Mouse (Mus musculus): ENCODE results near the gene Dcun1d1. TPM values are rescaled to one million over a fixed set of nuclear protein-coding genes. Genes with fewer than 3 reads are reported as not detected.

Dcun1d1 gene
- polyA plus RNA-seq, 1 experiment from 2014 or later, result 82.0 TPM

DNA sequence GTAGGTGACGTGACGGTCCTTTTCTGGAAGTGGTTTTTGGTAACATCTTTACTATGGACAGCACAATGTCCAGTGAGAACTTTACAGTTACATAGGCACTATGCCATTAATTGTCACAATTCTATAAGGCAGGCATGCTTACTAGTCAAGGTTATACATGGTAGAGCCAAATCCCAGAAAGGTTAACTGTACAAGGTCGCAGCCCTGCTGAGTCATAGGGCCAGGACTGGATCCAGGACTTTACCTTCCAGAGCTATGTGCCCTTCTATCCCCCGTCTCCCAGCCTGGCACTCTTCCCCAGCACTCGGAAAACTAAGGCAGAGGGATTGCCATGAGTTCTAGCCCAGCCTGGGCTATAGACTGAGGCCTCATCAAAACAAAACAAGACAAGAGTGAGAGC lies 26.7 kb upstream of the Dcun1d1 start:
- no peak for ATAC-seq (ENCODE audit: low read depth)
- H3K9ac ChIP-seq (ENCODE audit: low read depth, low read length), result no peak overlapping the region
- no peak overlapping the region for H3K4me3 ChIP-seq (ENCODE audit: low read depth, low read length)
- no peak overlapping the region for H3K27ac ChIP-seq (ENCODE audit: low read length)
- no peak overlapping the region for H3K4me2 ChIP-seq (ENCODE audit: low read depth, low read length)
- H3K27me3 ChIP-seq (ENCODE audit: control insufficient read depth, insufficient read depth, low read depth, low read length), result no peaks in the 10 kb centered on the region
- H3K4me1 ChIP-seq (ENCODE audit: control insufficient read depth, low read depth, low read length), result no peaks in the 10 kb centered on the region
- 78% methylated on average over 5 of the region's 5 CpGs for WGBS (ENCODE audit: insufficient replicate concordance)
- H3K36me3 ChIP-seq (ENCODE audit: control insufficient read depth, insufficient read depth), result no peaks in the 10 kb centered on the region
- no peaks in the 10 kb centered on the region for H3K9me3 ChIP-seq (replicated peaks; ENCODE audit: control insufficient read depth, low read length)

DNA sequence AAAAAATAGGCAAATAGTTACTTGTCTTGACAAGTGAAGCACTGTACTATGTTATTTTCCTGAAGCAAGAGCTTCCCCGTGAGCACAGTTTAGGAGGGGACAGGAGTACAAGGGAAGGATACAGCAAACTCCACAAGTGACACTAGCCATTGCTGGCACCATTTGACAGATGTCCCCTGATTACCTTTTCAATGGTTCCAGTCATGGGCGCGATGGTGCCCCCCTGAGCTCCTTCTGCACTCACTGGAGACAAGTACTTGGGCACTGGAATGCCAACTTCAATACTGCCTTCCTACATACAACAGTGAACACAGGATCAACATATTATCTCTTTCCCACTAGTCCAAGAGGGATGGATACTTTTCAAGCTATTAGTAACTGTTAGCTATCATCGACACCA lies 26.2 kb upstream of the Dcun1d1 start:
- no peaks in the 10 kb centered on the region for H3K36me3 ChIP-seq (ENCODE audit: control insufficient read depth, insufficient read depth)
- H3K4me2 ChIP-seq (ENCODE audit: low read depth, low read length), result no peak overlapping the region
- H3K4me1 ChIP-seq (ENCODE audit: control insufficient read depth, low read depth, low read length), result no peaks in the 10 kb centered on the region
- no peaks in the 10 kb centered on the region for H3K27me3 ChIP-seq (ENCODE audit: control insufficient read depth, insufficient read depth, low read depth, low read length)
- no peak overlapping the region for H3K9ac ChIP-seq (ENCODE audit: low read depth, low read length)
- ATAC-seq (ENCODE audit: low read depth), result no peak
- H3K4me3 ChIP-seq (ENCODE audit: low read depth, low read length), result no peak overlapping the region
- WGBS (ENCODE audit: insufficient replicate concordance), result 76% methylated on average over 4 of the region's 4 CpGs
- H3K9me3 ChIP-seq (replicated peaks; ENCODE audit: control insufficient read depth, low read length), result no peaks in the 10 kb centered on the region
- no peak overlapping the region for H3K27ac ChIP-seq (ENCODE audit: low read length)

DNA sequence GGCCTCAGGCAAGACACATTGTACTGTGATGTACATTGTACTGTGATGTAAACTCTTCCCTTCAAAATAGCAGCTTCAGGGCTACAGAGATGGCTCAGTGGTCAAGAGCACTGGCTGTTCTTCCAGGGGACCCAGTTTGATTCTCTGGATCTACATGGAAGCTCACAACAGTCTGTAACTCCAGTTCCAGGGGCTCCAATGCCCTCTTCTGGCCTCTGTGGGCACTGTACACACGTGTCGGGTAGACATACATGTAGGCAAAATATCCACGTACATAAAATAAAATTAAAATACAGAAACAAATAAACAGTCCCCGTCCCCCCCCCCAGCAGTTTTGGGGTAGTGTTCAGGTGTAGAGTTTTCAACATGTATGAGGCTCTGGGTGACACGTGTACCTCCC lies 25.7 kb upstream of the Dcun1d1 start:
- 71% methylated on average over 5 of the region's 5 CpGs for WGBS (ENCODE audit: insufficient replicate concordance)
- Histone ChIP-seq H3K9me3 (replicated peaks; ENCODE audit: control insufficient read depth, low read length) (no peaks in the 10 kb centered on the region), H3K4me3 (ENCODE audit: low read depth, low read length) (no peak overlapping the region), H3K27ac (ENCODE audit: low read length) (no peak overlapping the region), H3K4me2 (ENCODE audit: low read depth, low read length) (no peak overlapping the region), H3K27me3 (ENCODE audit: control insufficient read depth, insufficient read depth, low read depth, low read length) (no peaks in the 10 kb centered on the region), H3K9ac (ENCODE audit: low read depth, low read length) (no peak overlapping the region), H3K36me3 (ENCODE audit: control insufficient read depth, insufficient read depth) (no peaks in the 10 kb centered on the region), H3K4me1 (ENCODE audit: control insufficient read depth, low read depth, low read length) (no peaks in the 10 kb centered on the region)
- ATAC-seq (ENCODE audit: low read depth), result no peak

GRCm38 (mm10) chr3:35957230-35957629 lies 20.0 kb upstream of the Dcun1d1 start:
- Histone ChIP-seq H3K9ac (ENCODE audit: low read depth, low read length) (no peak overlapping the region), H3K4me3 (ENCODE audit: low read depth, low read length) (no peak overlapping the region), H3K27ac (ENCODE audit: low read length) (no peak overlapping the region), H3K4me1 (ENCODE audit: control insufficient read depth, low read depth, low read length) (no peaks in the 10 kb centered on the region), H3K27me3 (ENCODE audit: control insufficient read depth, insufficient read depth, low read depth, low read length) (no peaks in the 10 kb centered on the region), H3K9me3 (replicated peaks; ENCODE audit: control insufficient read depth, low read length) (no peaks in the 10 kb centered on the region), H3K4me2 (ENCODE audit: low read depth, low read length) (no peak overlapping the region), H3K36me3 (ENCODE audit: control insufficient read depth, insufficient read depth) (no peaks in the 10 kb centered on the region)
- no peak for ATAC-seq (ENCODE audit: low read depth)
- WGBS (ENCODE audit: insufficient replicate concordance), result 86% methylated on average over 3 of the region's 3 CpGs

DNA sequence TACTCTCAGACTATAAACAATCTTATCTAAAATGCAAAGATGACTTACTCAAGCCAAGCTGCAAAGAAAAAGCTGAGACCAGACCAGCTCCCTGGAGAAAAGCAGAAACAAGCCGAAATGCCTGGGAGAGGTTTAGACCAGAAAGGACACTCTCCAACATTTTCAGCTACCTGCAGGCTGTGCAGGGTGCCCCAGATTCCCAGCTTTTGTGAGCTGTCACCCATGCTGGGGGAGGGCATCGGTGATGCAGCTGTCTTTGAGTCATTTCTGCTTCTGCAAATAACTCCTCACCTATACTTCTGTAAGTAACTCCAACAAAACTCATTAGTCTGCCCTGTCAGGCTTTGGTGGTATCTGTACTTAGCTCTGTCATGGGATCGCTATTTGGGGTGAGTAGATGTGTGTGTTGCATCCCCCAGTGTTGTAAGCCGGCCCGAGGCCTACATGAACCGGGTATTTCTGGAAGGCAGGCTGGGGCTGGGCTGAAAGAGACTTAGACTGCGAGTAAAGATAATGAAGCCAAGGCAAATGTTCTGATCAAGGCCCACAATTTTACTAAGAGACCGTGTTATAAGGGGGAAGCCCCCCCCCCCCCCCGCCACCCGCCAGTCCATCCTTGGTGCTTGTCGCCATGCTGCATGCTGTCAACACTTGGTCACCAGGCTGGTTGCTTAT lies 17.8 kb upstream of the Dcun1d1 start:
- H3K4me3 ChIP-seq (ENCODE audit: low read depth, low read length), result no peak overlapping the region
- no peaks in the 10 kb centered on the region for H3K27me3 ChIP-seq (ENCODE audit: control insufficient read depth, insufficient read depth, low read depth, low read length)
- no peak overlapping the region for H3K9ac ChIP-seq (ENCODE audit: low read depth, low read length)
- H3K36me3 ChIP-seq (ENCODE audit: control insufficient read depth, insufficient read depth), result no peaks in the 10 kb centered on the region
- WGBS (ENCODE audit: insufficient replicate concordance), result 88% methylated on average over 11 of the region's 11 CpGs
- H3K9me3 ChIP-seq (replicated peaks; ENCODE audit: control insufficient read depth, low read length), result no peaks in the 10 kb centered on the region
- H3K4me1 ChIP-seq (ENCODE audit: control insufficient read depth, low read depth, low read length), result no peaks in the 10 kb centered on the region
- H3K4me2 ChIP-seq (ENCODE audit: low read depth, low read length), result no peak overlapping the region
- no peak overlapping the region for H3K27ac ChIP-seq (ENCODE audit: low read length)
- ATAC-seq (ENCODE audit: low read depth), result no peak

DNA sequence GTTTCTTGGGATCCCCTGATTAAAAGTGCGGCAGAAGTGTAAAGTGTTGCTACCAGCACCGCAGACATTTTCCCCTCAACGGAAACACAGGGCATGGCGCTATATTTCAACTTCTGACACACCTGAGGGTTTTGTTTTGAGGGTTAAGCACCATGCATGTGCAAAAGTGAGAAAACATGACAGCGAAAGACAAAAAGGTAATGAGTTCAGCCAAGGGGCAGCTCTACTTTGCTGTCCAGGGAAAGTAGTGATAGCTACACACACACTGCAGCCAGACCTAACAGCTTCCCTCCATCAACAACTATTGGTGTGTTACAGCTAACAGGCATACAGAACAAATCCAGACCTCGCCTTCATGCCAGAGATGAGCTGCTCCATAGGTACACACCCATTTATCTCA lies 16.6 kb upstream of the Dcun1d1 start:
- ATAC-seq (ENCODE audit: low read depth), result no peak
- 79% methylated on average over 6 of the region's 6 CpGs for WGBS (ENCODE audit: insufficient replicate concordance)

GRCm38 (mm10) chr3:35953184-35953583 lies 15.9 kb upstream of the Dcun1d1 start:
- Histone ChIP-seq H3K4me3 (ENCODE audit: low read depth, low read length) (no peak overlapping the region), H3K9me3 (replicated peaks; ENCODE audit: control insufficient read depth, low read length) (no peaks in the 10 kb centered on the region), H3K4me2 (ENCODE audit: low read depth, low read length) (no peak overlapping the region), H3K27me3 (ENCODE audit: control insufficient read depth, insufficient read depth, low read depth, low read length) (no peaks in the 10 kb centered on the region), H3K27ac (ENCODE audit: low read length) (no peak overlapping the region), H3K36me3 (ENCODE audit: control insufficient read depth, insufficient read depth) (no peaks in the 10 kb centered on the region), H3K9ac (ENCODE audit: low read depth, low read length) (no peak overlapping the region), H3K4me1 (ENCODE audit: control insufficient read depth, low read depth, low read length) (no peaks in the 10 kb centered on the region)
- WGBS (ENCODE audit: insufficient replicate concordance), result 24% methylated on average over 1 of the region's 1 CpGs
- no peak for ATAC-seq (ENCODE audit: low read depth)

More for the DNA sequence above, 16.6 kb upstream of the Dcun1d1 start:
- H3K27me3 ChIP-seq (ENCODE audit: control insufficient read depth, insufficient read depth, low read depth, low read length), result no peaks in the 10 kb centered on the region
- no peaks in the 10 kb centered on the region for H3K4me1 ChIP-seq (ENCODE audit: control insufficient read depth, low read depth, low read length)
- H3K27ac ChIP-seq (ENCODE audit: low read length), result no peak overlapping the region
- H3K9ac ChIP-seq (ENCODE audit: low read depth, low read length), result no peak overlapping the region
- H3K4me3 ChIP-seq (ENCODE audit: low read depth, low read length), result no peak overlapping the region
- no peaks in the 10 kb centered on the region for H3K36me3 ChIP-seq (ENCODE audit: control insufficient read depth, insufficient read depth)
- no peaks in the 10 kb centered on the region for H3K9me3 ChIP-seq (replicated peaks; ENCODE audit: control insufficient read depth, low read length)
- H3K4me2 ChIP-seq (ENCODE audit: low read depth, low read length), result no peak overlapping the region

DNA sequence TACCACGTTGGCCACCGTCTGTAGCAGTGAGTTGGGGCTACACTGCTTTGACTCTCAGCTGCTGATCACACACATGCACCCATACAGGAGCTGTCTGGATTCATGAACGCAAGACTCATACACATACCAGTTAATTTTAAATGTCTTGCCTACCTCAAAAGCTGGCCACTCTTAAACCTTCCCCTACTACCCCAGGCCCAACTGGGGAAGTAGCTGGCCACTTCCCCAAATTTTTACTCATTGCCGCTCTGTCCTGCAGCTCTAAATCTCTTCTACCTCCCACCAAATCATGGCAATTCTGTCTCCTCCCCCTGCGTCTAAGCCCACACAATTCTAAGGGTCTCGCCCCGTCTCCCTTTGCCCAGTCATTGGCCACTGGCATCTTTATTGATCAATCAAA lies 11.0 kb upstream of the Dcun1d1 start:
- WGBS (ENCODE audit: insufficient replicate concordance), result 50% methylated on average over 7 of the region's 7 CpGs

DNA sequence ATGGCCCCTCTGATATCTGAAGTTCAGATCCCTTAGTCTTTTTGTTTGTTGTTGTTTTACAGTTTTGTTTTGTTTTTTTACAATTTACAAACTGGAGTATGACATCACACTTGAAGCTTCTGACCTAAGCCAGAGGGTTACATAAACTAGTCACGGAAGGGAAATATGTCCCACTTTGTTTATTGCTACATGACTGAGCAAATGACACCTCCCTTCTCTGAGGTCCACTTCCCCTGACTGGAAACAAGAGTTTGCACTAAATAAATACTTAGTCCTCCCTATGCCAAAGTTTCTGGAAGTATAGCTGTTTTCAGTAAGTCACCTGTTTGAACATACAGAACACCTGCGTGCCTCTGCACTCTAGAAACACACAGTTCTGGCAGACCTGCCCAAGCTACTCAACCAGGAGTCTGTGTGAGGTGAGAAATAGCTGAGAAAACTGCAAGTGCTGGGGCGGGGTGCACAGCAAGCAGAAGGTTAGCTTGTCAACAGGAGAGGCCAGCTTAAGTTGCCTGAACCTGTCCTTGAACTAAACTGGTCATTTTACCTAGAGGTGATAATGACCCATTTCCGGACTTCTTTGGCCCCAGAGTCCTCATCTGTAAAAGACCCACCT lies 3.4 kb upstream of the Dcun1d1 start:
- H3K9ac ChIP-seq (ENCODE audit: low read depth, low read length), result no peak overlapping the region
- H3K9me3 ChIP-seq (replicated peaks; ENCODE audit: control insufficient read depth, low read length), result no peaks in the 10 kb centered on the region
- H3K4me1 ChIP-seq (ENCODE audit: control insufficient read depth, low read depth, low read length), result peaks cover 4% of the 10 kb centered on the region; the same call in 1 of the 2 replicates
- WGBS (ENCODE audit: insufficient replicate concordance), result 66% methylated on average over 4 of the region's 4 CpGs
- H3K4me3 ChIP-seq (ENCODE audit: low read depth, low read length), result no peak overlapping the region
- H3K27me3 ChIP-seq (ENCODE audit: control insufficient read depth, insufficient read depth, low read depth, low read length), result no peaks in the 10 kb centered on the region
- no peak overlapping the region for H3K4me2 ChIP-seq (ENCODE audit: low read depth, low read length)
- no peak for ATAC-seq (ENCODE audit: low read depth)
- no peaks in the 10 kb centered on the region for H3K36me3 ChIP-seq (ENCODE audit: control insufficient read depth, insufficient read depth)
- H3K27ac ChIP-seq (ENCODE audit: low read length), result no peak overlapping the region

More for the DNA sequence above, 11.0 kb upstream of the Dcun1d1 start:
- Histone ChIP-seq H3K4me2 (ENCODE audit: low read depth, low read length) (no peak overlapping the region), H3K36me3 (ENCODE audit: control insufficient read depth, insufficient read depth) (no peaks in the 10 kb centered on the region), H3K4me1 (ENCODE audit: control insufficient read depth, low read depth, low read length) (no peaks in the 10 kb centered on the region), H3K9me3 (replicated peaks; ENCODE audit: control insufficient read depth, low read length) (no peaks in the 10 kb centered on the region), H3K4me3 (ENCODE audit: low read depth, low read length) (no peak overlapping the region), H3K9ac (ENCODE audit: low read depth, low read length) (no peak overlapping the region), H3K27me3 (ENCODE audit: control insufficient read depth, insufficient read depth, low read depth, low read length) (no peaks in the 10 kb centered on the region), H3K27ac (ENCODE audit: low read length) (no peak overlapping the region)
- no peak for ATAC-seq (ENCODE audit: low read depth)

All from liver, embryonic 16.5 days (tissue).